Mouse (Mus musculus) heart, adult 2 months (tissue): ENCODE measurements at regions not wholly inside any gene's neighbourhood (a gene's known extent, or its start where the extent isn't known, plus 50 kb on each side); places are given as distances from the start of the nearest gene placed in this dataset.

Experiments used
- DNase-seq, 2 experiments: peaks; one replicate each; pipeline ENCODE4 v3.0.0; 2021
- H3K27ac ChIP-seq: fragments of 200-600 bp; 2 replicates; pipeline ENCODE4 v1.8.1; 2022
- H3K27me3 ChIP-seq: fragments of 200-500 bp; 2 replicates; pipeline ENCODE4 v1.6.1; 2012; ENCODE audit warnings: mild to moderate bottlenecking, low read length, inconsistent platforms, mixed read lengths; ENCODE audit not compliant: control insufficient read depth, insufficient read depth
- H3K36me3 ChIP-seq: fragments of 200-500 bp; 2 replicates; pipeline ENCODE4 v1.6.1; 2012; ENCODE audit warnings: low read length, inconsistent platforms; ENCODE audit not compliant: control insufficient read depth, insufficient read depth
- H3K4me1 ChIP-seq: fragments of 200-500 bp; 2 replicates; pipeline ENCODE4 v1.6.1; 2011; ENCODE audit warnings: low read length; ENCODE audit not compliant: control insufficient read depth, insufficient read depth
- H3K4me3 ChIP-seq: fragments of 200-600 bp; 2 replicates; pipeline ENCODE4 v1.8.1; 2022
- H3K79me2 ChIP-seq: fragments of 200-500 bp; replicated peaks from 2 replicates; pipeline ENCODE4 v1.6.1; 2012; ENCODE audit warnings: mild to moderate bottlenecking, inconsistent platforms, low read length, moderate library complexity, mixed read lengths; ENCODE audit not compliant: control insufficient read depth, insufficient read depth
- H3K9ac ChIP-seq: fragments of 200-500 bp; 2 replicates; pipeline ENCODE4 v1.6.1; 2012; ENCODE audit warnings: low read depth, mild to moderate bottlenecking, control low read depth, inconsistent platforms, low read length, mixed read lengths
- CTCF ChIP-seq: fragments of 200-600 bp; IDR thresholded peaks from 2 replicates; pipeline ENCODE4 v1.8.1; 2022; ENCODE audit warnings: antibody characterized with exemption, mild to moderate bottlenecking, moderate library complexity
- EP300 ChIP-seq: fragments of 200-500 bp; IDR thresholded peaks from 2 replicates; pipeline ENCODE4 v1.6.1; 2011; ENCODE audit warnings: low read depth, low read length, control low read depth; ENCODE audit not compliant: insufficient read depth
- POLR2A ChIP-seq: fragments of 200-500 bp; IDR thresholded peaks from 2 replicates; pipeline ENCODE4 v1.6.1; 2011; ENCODE audit warnings: mild to moderate bottlenecking, low read depth, low read length, control low read depth; ENCODE audit not compliant: insufficient read depth
- WGBS: fragments of 180-500 bp; shearing (Covaris S2); methylation state at CpG from one replicate; pipeline ENCODE4 v1.1.7; 2018; 5-methylcytosine and 5-hydroxymethylcytosine counted together
- intact Hi-C: fragments of 180-260 bp; cut with DNase I; formaldehyde crosslinking; loops from one replicate; pipeline ENCODE4 v1.15.1; 2025

DNA sequence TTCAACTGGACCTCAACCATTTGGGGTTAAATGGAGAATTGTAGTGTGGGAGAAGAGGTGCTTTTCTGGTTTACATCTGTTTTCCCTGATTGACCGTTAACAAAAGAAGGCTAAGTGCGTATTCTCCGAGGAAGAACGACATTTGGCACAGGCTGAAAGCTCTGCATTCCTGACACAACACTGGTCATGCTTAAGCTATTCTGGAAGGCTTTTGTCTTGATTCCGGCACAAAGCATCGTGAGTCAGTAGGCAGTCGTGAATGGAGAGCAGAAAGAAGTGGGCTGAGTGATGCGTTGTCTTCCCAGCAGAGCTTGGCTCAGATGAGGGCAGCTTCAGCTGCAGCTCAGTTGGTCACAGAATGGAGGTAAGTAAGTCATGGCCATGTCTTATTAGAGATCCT lies 457.0 kb downstream of the Ofcc1 start:
- WGBS, result 69% methylated on average over 8 of the region's 8 CpGs
- no peaks in the 10 kb centered on the region for H3K4me1 ChIP-seq
- no peak for DNase-seq
- H3K36me3 ChIP-seq, result no peaks in the 10 kb centered on the region
- H3K4me3 ChIP-seq, result no peak overlapping the region
- H3K9ac ChIP-seq, result no peak overlapping the region
- no peaks in the 10 kb centered on the region for H3K27me3 ChIP-seq
- H3K79me2 ChIP-seq, result no peaks in the 10 kb centered on the region
- intact Hi-C loops, result no loop called here
- TF ChIP-seq POLR2A, result no peak
- no peak overlapping the region for H3K27ac ChIP-seq

DNA sequence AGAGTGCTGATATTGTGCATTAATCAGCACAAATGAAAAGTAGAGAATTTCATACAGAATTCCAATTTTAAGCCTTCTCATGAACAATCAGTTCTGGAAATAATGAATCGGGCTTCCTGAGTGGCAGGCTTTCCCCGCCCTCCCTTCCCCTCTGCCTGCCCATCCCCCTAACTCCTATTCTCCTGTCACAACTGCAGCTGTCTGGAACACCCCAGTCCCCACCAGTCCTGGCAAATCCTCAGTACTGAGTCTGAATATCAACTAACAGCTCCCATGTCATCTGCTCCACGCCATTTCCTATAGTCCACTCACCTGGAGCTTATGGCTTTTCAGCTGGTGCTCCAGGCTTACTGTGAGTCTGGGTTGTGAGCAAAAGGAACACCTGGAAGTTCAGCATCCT lies 457.9 kb downstream of the Ofcc1 start:
- Histone ChIP-seq H3K27me3 (no peaks in the 10 kb centered on the region), H3K27ac (no peak overlapping the region), H3K36me3 (no peaks in the 10 kb centered on the region), H3K4me3 (no peak overlapping the region), H3K9ac (no peak overlapping the region), H3K79me2 (no peaks in the 10 kb centered on the region), H3K4me1 (no peaks in the 10 kb centered on the region)
- DNase-seq, result no peak
- TF ChIP-seq EP300 (no peak), POLR2A (no peak), CTCF (no peak)
- WGBS, result 67% methylated on average over 3 of the region's 3 CpGs
- intact Hi-C loops, result no loop called here

DNA sequence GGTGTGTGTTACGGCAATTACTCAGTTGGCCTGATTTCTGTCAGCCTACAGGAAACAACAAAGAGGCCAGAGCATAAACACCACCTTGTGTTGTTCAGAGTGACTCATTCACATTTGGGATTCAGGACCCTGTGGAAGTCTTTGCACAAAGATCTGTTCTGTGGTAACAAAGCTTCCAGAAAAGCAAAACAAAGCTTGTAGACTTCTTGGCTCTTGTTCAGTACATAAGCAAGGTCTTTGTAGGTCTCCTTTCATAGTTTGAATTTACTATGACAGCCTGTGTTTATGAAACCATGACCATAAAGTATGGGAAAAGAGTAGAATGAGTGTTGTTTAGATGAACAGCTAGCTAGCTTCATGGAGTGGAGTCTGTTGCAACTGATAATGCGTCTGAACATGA lies 461.9 kb downstream of the Ofcc1 start:
- H3K4me3 ChIP-seq, result no peak overlapping the region
- intact Hi-C loops, result no loop called here
- no peak overlapping the region for H3K9ac ChIP-seq
- H3K36me3 ChIP-seq, result no peaks in the 10 kb centered on the region
- no peaks in the 10 kb centered on the region for H3K79me2 ChIP-seq
- no peak overlapping the region for H3K27ac ChIP-seq
- no peaks in the 10 kb centered on the region for H3K4me1 ChIP-seq
- WGBS, result 78% methylated on average over 2 of the region's 2 CpGs
- no peak for TF ChIP-seq POLR2A
- TF ChIP-seq CTCF, result no peak
- no peak for TF ChIP-seq EP300
- DNase-seq, result no peak
- no peaks in the 10 kb centered on the region for H3K27me3 ChIP-seq

DNA sequence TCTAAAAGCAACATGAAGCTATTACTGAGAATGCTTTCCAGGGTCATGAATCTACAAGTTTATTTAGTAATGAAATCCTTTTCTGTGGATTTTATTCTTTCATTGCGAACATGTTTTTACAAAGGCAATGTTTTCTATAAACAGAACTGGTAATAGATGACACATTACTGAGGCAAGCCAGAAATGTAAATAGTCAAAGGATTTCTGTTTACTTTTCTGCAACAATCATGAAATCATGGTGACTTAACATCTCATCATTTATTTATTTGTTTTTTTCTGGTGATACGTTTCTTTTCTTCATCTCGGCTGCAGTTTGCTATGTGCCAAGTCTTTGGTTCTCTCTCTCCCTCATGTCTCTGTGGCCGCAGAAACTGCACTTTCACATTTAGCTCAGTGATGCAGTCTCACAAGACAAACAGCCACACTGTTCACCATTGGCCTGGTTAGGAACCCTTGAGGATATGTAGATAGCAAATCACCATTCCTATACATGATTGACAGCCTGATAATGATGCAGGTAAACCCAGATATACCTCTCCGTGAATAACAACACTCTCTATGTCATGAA lies 462.8 kb downstream of the Ofcc1 start:
- Histone ChIP-seq H3K4me3 (no peak overlapping the region), H3K4me1 (no peaks in the 10 kb centered on the region), H3K9ac (no peak overlapping the region), H3K27me3 (no peaks in the 10 kb centered on the region), H3K36me3 (no peaks in the 10 kb centered on the region), H3K27ac (no peak overlapping the region), H3K79me2 (no peaks in the 10 kb centered on the region)
- DNase-seq, result no peak
- TF ChIP-seq CTCF (no peak), EP300 (no peak), POLR2A (no peak)
- intact Hi-C loops, result no loop called here
- 79% methylated on average over 5 of the region's 5 CpGs for WGBS

DNA sequence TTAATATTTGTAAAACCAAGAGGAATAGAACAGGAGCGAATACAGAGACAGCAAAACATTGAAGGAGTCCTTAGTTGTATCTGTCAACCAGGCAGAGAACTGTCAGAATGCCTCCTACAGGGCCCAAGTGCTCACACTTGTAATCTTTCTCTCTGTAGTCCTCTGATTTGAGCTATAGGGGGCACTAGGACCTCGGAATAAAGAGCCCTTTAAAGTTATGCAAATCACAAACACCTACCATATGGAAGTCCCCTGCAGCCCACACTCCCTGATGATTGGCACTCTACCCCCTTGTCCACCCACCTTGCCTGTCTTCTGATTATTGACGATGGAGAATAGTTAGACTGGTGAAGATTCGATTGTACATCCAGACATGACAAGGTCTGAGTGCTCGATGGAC lies 467.1 kb downstream of the Ofcc1 start:
- H3K4me3 ChIP-seq, result no peak overlapping the region
- no peaks in the 10 kb centered on the region for H3K36me3 ChIP-seq
- no peaks in the 10 kb centered on the region for H3K79me2 ChIP-seq
- 67% methylated on average over 5 of the region's 5 CpGs for whole genome bisulfite sequencing
- no peaks in the 10 kb centered on the region for H3K27me3 ChIP-seq
- H3K4me1 ChIP-seq, result no peaks in the 10 kb centered on the region
- H3K9ac ChIP-seq, result no peak overlapping the region
- intact Hi-C loops, result loop anchor here (2.0 kb wide), 1 partner anchor 19 kb away; no protein-coding TSS in a partner anchor
- no peak overlapping the region for H3K27ac ChIP-seq
- no peak for DNase-seq
- TF ChIP-seq EP300, result no peak
- TF ChIP-seq CTCF, result no peak
- TF ChIP-seq POLR2A, result no peak

DNA sequence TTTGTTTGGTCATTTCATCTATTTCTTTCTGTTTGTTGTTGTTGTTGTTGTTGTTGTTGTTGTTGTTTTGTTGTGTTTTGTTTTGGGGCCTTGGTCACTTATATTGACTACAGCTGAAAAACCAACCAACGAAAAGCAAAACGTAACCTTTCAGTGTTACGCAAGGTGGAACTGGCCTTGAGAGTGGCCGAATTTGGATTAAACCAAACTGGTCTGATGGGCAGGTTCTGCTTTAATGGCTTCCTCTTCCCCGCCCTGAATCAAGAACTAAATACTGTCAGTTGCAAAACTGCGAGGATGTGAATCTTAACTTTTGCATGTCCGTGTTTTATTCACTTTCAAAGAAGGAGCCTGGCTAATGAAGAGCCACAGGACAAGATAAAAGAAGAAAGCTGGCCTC lies 480.2 kb downstream of the Ofcc1 start:
- intact Hi-C loops, result no loop called here
- H3K27ac ChIP-seq, result no peak overlapping the region
- no peaks in the 10 kb centered on the region for H3K27me3 ChIP-seq
- WGBS, result 85% methylated on average over 7 of the region's 7 CpGs
- no peak overlapping the region for H3K4me3 ChIP-seq
- H3K79me2 ChIP-seq, result no peaks in the 10 kb centered on the region
- H3K36me3 ChIP-seq, result no peaks in the 10 kb centered on the region
- no peak for DNase-seq
- no peak for TF ChIP-seq POLR2A
- TF ChIP-seq EP300, result no peak
- H3K9ac ChIP-seq, result no peak overlapping the region
- H3K4me1 ChIP-seq, result no peaks in the 10 kb centered on the region

DNA sequence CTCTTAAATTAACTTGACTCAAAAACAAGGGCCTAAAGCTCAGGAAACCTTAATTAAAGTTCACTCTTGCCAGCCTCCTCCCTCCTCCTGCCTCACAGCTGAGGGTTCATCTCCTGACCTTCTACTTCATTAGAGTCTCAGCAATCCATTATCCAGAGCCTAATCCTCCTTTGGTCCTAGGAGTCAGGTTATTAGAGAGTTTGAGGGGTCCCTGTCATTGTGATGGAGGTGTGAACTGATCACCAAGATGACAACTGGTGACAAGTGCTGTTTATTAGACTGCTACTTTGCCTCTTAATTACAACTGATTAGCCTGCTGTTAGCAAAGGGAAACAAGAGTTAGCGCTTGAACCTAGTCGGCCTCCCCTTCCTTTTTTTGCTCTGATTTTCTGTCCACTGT lies 481.1 kb downstream of the Ofcc1 start:
- intact Hi-C loops, result no loop called here
- H3K79me2 ChIP-seq, result no peaks in the 10 kb centered on the region
- WGBS, result 59% methylated on average over 2 of the region's 2 CpGs
- no peak overlapping the region for H3K9ac ChIP-seq
- H3K27ac ChIP-seq, result no peak overlapping the region
- DNase-seq, result no peak
- TF ChIP-seq EP300 (no peak), POLR2A (no peak), CTCF (no peak)
- H3K4me1 ChIP-seq, result no peaks in the 10 kb centered on the region
- no peak overlapping the region for H3K4me3 ChIP-seq
- no peaks in the 10 kb centered on the region for H3K27me3 ChIP-seq
- H3K36me3 ChIP-seq, result no peaks in the 10 kb centered on the region
